Mouse (Mus musculus) kidney, adult 11 months (tissue): ENCODE results near the gene Abi2.
"Not testable (repeated sequence)": the region's sequence is repeated elsewhere in the genome, so short reads cannot be mapped to it uniquely, and the experiment has no call there.

ENCODE experiments used
- DNase-seq: peaks from one replicate; pipeline ENCODE4 v3.0.0; 2022

The Abi2 gene

DNA sequence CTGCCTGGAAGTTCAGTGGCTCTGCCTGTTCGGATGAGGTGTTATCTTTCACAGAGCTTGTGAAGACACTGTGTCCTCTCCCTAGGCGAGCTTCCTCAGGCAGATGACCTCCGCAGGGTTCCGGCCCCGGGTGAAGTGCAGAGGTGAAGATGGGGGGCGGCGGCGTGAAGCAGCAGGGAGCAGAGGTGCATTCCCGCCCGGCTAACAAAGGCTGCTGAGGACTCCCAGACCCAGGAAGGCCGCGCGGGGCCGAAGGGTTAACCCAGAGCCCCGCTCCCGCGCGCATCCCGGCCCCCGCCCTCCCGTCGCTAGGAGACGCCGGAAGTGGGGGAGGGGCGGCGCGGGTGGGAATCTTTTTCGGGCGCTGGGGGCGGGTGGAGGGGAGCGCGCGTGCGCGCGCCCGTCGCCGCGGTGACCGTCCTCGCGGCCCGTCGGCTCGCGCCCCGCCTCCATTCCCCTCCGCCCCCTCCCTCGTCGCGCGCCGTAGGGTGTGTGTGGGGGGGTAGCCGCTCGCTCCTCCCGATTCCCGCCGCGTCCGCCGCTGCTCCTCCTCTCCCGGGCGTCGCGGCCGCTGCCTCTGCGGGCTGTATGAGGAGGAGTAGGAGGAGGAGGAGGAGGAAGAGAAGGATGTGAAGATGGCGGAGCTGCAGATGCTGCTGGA, at the start of gene Abi2:
TSS of gene Abi2 (plus strand) at position 452 of the 661 bp plus-strand sequence.
- peak; percentile 88 for DNase-seq

DNA sequence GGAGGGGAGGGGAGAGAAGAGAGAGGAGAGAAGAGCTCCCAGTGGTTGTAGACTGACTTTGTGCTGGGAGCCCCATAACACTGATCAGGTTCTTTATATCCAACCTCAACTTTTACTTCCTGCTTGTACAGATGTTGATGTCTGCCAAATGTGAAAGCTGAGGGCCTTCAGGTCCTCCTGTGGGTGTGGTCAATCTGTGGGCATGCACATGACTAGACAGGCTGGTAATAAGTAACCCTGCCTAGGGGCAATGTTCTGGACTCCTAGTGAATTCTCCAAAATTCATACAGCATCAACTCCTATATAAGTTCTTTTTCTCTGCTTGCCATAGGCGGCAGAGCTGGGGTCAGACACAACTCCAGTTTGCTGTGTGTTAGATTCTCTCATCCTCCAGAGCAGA, 47.8 kb upstream of the Abi2 start:
- DNase-seq: peak; percentile 19

GRCm38 (mm10) chr1:60376556-60376955, 32.9 kb upstream of the Abi2 start:
- DNase-seq: no peak

- DNase-seq: no peak
These were observed 27.5 kb upstream of the Abi2 start for GRCm38 (mm10) chr1:60381910-60382309.

GRCm38 (mm10) chr1:60404848-60405247, 4.6 kb upstream of the Abi2 start:
- peak; percentile 15 for DNase-seq

DNA sequence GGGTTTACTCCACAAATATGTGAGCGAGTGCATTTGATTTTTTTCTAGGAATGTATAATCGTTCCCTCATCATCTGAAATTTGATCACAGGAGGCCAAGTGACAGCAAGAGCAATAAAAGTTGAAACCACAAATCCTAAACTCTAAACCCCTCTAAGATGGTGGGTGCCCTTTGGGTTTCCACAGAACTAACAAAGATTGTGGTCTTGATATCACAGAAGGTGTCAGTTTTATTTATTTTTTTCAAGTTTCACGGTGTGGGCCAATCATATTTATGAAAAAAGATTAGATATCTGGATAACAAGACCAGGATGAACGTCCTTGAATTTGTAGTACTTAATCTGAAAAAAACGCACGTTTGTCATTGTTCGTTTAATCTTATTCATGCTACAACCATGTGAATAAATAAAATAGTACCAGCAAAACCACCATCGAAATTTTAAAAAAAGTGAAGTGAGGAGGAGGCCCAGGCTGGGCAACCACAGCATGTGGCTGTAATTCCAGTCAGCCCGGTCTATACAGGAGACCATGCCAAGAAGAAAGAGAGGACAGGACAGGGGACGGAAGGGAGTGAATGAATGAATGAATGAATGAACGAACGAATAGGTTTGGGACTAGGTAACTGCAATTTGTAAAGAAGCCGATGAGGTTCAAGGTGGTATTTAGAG, 785 bp upstream of the Abi2 start:
- DNase-seq: no peak

DNA sequence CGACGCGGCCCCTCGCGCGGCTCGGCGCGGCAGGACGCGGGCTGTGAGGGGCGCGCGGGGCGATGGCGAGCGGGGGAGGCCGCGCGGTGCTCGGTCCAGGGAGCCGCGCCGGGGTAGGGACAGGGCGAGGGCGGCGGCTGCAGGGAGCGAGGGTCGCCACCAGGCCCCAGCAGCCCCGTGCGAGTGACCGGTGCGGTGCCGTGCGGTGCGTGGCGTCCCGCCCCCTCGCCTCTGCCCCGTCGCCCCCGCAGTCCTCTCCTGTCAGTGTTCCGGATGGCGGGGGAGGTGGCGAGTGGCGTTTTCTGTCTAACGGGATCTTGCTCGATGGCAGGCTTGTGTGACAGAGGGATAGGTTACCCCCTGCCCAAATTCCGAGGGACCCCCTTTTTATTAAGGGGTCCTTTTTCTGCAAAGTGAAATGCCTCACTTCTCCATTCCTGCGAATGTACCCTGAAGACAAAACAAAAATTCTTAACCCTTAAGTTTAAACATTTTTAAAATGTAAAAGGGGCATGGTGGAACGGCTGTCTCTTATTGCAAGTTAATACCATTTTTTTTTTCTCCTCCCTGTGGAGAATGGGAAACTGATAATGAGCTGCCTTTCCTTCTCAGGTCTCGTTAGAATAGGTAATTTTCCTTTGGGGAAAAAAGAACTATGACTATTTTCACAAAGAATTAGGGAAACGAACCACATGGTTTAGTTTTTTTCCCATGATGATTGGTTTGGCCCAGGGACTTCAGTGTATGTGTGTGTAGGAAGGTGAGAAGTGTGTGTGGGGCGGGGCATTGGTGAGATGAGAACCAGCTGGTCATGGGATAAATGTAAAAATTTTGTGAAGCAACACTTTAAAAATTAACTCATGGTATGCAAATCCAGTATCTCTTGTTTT, 754 bp downstream of the Abi2 start:
- peak; percentile 28 for DNase-seq

DNA sequence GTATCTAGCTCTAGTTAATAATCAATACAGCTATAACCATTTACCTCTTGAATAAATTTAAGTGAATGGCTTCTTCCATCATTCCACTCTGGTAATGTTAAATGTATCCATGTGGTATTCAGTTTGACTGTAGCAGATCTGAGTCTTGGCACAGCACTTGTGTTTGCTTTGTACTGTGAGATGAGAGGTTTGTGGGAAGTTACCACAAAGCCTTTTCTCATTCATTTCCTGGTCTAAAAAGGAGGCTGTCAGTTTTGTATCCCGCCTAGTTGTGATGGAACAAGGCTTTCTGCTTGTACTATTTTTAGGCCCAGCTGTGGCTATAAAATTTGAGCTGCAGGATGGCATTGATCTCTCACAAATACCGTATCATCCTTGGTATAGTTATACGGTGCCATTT, 7.3 kb downstream of the Abi2 start:
- no peak for DNase-seq

DNA sequence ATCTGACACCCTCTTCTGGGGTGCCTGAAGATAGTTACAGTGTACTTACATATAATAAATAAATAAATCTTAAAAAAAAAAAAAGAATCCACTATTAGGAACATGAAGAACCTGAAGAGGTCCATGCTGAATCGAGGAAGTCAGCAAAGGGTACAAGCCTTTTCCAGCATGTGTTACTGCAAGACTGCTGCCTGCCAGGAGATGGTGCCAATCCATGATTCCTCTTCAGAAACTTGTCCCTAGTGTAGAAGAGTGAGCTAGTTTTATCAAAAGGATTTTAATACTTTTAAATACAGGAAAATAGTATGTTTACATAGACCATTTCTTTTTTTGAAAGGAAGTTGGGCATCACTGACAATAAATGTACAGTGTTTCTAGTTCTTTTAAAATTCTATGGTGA, 14.5 kb downstream of the Abi2 start:
- no peak for DNase-seq

- no peak for DNase-seq
These were observed 18.9 kb downstream of the Abi2 start for GRCm38 (mm10) chr1:60428341-60428740.

GRCm38 (mm10) chr1:60428932-60429331, 19.5 kb downstream of the Abi2 start:
- DNase-seq: no peak

- no peak for DNase-seq
These were observed 22.1 kb downstream of the Abi2 start for GRCm38 (mm10) chr1:60431531-60431930.

DNA sequence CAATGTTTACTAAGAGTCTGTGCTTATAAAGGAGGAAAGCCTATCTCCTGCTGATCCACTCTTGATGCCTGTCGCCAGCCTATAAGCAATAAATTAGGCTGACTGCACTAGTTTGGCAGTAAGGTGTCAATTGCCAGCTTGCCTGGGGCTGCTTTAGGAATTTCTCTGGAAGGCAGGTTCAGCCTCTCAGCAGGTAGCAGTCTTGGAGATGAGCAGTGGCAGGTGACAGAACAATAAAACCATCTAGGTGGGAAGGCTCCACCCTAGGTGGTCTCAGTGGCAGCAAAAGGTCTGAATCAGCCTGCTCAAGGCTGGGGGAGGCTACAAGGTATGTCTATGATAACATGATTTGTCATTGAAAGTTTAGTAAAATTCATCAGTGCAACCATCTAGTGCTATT, 23.1 kb downstream of the Abi2 start:
- no peak for DNase-seq

DNA sequence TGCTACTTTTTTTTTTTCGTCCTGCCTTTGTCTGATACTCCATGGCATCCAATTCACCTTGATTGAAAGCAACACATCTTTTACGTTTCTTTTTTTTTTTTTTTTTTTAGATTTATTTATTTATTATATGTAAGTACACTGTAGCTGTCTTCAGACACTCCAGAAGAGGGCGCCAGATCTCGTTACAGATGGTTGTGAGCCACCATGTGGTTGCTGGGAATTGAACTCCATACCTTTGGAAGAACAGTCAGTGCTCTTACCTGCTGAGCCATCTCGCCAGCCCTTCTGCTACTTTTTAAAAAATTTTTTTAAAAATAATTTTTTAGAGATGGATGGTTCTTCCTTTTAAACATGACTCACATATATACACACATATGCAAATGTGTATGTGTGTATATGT, 32.0 kb downstream of the Abi2 start:
- DNase-seq: not testable (repeated sequence)

DNA sequence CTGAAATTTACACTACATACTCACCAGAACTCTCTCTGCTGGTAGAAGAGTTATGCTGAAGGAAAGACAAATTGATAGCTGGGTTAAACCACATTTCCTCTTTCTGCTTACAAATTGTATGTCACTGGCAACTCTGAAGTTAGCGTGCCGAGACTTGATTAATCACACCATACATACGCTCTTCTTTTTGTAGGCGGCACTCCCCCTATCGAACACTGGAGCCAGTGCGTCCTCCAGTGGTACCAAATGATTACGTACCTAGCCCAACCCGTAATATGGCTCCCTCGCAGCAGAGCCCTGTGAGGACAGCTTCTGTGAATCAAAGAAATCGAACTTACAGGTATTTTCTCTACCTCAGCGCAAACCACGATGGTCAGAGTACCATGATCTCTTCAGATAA, 37.6 kb downstream of the Abi2 start:
- DNase-seq: no peak

DNA sequence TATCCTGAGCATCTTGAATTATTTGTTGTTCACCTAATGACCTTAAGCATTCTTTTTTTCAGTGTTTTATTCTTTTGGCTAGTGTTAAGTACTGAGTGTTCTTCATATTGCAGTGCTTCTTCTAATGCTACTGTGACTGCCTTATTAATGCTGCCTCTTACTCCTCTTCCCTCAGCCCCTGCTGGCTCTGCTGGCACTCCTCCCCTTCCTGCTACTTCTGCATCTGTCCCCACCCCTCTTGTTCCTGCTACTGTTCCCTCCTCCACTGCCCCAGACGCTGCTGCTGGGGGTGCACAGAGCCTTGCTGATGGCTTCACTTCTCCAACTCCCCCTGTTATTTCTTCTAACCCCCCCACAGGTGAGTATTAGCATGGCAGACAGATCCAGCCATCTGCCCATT, 40.5 kb downstream of the Abi2 start:
- no peak for DNase-seq

GRCm38 (mm10) chr1:60460623-60461022, 51.2 kb downstream of the Abi2 start:
- no peak for DNase-seq

DNA sequence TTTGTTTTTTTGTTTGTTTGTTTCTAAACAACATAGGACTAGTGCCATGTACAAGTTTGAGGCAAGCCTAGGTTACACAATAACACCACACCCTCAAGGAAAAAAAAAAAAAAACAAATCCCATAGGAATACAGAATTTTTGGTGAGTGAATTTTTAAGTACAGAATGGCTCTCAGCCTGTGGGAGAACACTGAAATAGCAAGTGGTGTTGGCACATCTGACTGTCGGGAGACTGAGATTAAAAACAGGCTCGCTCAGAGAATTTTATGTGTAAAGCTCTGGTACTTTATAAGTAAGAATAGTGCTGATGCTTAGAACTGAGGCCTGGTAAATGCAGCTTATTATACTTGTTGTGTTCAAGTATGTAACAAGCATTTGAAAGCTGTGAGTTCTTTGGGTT, 60.1 kb downstream of the Abi2 start:
- no peak for DNase-seq

- DNase-seq: no peak
These were observed 61.1 kb downstream of the Abi2 start for GRCm38 (mm10) chr1:60470541-60470940.

DNA sequence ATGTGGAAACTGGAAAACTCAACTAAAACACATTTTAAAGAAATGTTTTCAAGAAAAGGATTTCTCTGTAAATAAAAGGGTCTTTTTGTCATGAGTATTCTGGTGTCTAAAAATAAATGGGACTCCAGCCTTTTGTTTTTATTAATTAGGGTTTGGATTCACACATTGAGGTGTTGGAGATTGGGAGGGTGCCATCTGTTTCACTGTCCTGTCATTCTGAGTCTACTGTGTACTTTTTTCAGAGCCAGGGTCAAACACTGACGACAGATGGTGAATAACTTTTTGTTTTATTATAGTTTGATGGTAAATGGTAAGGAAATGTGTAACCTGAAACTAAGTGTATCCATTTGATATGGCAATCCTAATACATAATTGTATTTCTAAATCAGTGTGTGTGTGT, 72.1 kb downstream of the Abi2 start:
- DNase-seq: no peak

GRCm38 (mm10) chr1:60482881-60483280, 73.5 kb downstream of the Abi2 start:
- DNase-seq: no peak

DNA sequence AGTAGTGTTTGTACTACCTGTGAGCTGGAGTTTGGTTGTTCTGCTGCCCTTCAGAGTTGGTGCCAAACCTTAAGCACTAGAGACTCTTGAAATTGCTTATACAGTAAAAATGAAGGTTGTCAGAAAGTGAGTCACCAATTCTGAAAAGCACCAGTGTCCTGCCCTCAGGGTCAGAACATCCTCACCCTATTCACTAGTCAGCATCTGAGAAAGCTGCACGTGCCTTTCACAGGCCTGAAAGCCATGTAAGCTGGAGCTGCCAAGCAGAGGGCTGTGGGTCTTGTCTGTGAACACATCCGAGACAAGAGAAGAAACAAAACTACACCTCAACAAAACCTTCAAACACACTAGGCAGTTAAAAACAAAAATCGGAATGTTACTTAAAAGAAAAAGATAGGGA, 76.2 kb downstream of the Abi2 start:
- DNase-seq: no peak

- no peak for DNase-seq
These were observed 79.2 kb downstream of the Abi2 start for GRCm38 (mm10) chr1:60488635-60489034.

- no peak for DNase-seq
These were observed 80.2 kb downstream of the Abi2 start for GRCm38 (mm10) chr1:60489660-60490059.
